Mouse (Mus musculus): ENCODE measurements around the gene Apoh.

The Apoh gene

GRCm38 (mm10) chr11:108333583-108334379 is 9.4 kb upstream of the Apoh start:
- DNase-seq = no peak

GRCm38 (mm10) chr11:108334658-108335057 is 8.5 kb upstream of the Apoh start:
- no peak for DNase-seq

- no peak for DNase-seq
Measured at GRCm38 (mm10) chr11:108335536-108335935, 7.6 kb upstream of the Apoh start.

DNA sequence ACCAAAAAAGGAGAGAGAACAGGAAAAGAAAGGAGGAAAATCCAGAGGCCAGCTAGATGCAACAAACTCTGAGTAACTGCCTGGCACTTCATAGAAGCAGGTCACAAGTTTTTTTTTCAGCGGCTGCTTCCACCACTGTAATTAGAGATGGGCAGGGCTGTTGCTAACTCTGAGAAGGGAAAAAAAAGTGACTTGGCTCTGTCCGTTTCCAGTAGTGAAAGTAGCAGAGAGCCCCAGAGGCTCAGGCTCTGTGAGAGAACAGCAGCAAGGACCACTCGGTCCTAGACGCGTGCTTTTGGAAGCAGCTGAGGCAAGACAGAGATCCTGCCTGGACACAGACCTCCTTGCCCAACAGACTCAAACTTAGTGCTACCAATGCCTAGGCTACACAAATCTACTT is 6.7 kb upstream of the Apoh start:
- no peak for DNase-seq

DNA sequence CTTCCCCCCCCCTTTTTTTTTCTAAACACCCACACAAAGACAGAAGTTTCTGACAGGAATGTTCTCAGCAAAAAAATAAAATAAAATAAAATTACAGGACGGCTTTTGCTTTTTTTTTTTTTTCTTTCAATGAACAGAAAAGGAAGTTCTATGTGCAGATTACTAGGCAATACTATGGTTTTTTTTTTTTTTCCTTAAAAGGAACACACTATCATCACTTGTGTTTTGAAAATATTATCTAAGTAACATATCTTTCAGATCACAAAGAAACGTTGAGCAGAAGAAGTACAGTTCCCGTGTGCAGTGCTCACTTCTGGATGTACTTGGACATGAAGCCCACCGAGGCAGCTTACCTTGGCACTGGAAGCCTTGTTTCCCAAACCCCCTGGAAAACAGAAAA is 2.9 kb upstream of the Apoh start:
- no peak for DNase-seq

DNA sequence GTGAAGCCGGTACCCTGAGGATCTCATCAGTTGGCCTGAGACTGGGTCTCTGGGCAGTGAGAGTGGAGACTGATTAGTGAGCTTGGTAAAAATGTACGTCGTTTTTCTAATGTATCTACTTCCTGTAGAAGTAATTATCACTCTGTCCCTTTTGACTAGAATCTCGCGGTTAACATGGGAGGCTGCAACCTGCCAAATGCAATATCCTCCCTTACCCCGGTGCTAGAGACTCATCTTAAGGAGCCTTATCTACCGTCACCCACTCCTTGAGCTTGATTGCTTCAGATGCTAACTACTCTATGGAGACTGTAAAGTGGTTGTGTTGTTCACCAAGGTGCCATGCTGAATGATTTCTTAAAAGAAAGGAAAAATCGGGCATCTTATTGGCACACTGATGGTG is 1.4 kb upstream of the Apoh start:
- no peak for DNase-seq

DNA sequence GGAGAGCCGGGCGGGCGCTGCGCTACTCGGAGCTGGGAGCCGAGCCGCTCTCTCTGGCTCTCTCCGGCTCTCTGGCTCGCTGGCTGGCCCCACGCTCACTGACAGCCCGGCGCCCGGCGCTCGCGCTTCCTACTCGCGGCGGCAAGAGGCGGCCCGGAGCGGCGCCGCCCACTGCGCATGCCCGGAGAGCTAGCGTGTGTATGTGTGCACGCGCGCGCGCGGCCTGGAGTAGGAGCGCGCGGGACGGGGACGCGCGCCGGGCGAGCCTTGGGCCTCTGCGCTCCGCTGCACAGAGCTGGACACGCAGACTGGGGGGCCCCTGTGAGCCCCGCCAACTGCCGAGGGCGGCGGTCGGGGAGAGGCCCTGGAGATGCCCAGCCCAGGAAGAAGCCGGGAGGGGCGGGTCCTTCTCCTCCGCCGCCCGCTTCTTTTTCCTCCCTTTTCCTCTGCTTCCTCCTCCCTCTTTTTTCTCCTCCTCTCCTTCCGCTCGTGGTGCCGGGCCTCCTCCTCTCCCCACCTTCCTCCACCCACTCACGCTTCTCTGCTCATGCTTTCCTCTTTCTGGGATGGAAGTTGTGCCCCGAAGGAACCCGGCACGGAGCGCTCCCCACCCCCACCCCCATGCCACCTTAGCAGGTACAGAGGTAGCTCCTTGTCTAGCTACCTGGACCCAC is 772 bp downstream of the Apoh start, which contains the start of gene Prkca:
Gene Prkca, minus strand, starts transcription at position 140 of the 674 bp plus-strand sequence.
- peak; percentile 84 to 86 for DNase-seq

DNA sequence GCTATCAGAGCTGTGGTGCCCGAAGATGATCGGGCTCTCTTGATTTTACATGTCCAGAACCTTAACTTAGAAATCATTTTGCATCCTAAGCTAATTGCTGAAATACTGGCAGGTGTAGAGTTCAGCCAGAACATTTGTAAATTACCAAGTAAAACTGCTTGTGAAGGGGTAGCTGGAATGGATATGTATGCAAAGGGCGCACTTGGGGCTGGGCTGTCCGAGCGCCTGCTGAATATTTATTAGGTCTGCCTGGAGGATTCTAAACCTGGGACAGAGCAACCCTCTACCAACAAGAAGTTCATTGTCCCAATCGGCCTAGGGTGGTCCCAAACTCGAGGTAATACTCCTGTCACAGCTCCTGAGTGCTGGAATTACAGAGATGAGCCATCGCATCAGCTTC is 1.6 kb downstream of the Apoh start:
- no peak for DNase-seq

- DNase-seq = no peak
Measured at GRCm38 (mm10) chr11:108345321-108345720, 2.2 kb downstream of the Apoh start.

GRCm38 (mm10) chr11:108350799-108351198 is 7.6 kb downstream of the Apoh start:
- no peak for DNase-seq

GRCm38 (mm10) chr11:108352842-108353388 is 9.8 kb downstream of the Apoh start:
- DNase-seq = no peak

DNA sequence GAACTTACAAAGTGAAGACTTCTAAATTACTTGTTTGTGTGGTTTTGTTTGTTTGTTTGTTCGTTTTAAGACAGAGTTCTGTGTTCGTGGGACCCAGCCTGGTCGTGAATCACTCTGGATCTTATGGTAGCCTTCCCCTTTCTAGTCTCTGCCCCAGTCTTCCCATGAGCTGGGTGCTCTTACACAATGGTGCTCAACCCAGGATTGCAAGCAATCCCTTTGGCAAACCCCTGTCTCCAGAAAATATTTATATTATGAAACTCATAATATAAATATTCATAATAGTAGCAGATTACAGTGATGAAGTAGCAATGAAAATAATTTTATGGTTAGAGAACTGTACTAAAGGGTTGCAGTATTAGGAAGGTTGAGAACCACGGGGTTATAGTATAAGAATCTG is 12.9 kb downstream of the Apoh start:
- no peak for DNase-seq

- no peak for DNase-seq
Measured at GRCm38 (mm10) chr11:108358911-108359310, 15.8 kb downstream of the Apoh start.

DNA sequence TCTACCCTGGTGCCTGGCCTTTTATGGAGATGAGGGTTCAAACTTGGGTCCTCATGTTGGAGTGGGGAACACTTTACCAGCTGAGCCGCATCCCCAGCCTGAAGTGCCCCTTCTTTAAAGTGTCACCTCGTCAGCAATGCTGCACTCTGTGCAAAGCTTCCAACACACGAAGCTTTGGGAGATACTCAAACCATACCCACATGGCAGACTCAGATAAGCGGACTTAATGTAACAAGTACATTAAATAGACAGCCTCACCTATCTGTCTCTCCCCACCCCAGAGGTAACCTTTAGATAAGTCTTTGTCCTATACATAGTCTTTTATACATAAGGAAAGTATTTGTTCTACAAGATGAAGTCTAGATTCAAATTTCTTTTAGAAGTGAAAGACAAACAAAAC is 17.8 kb downstream of the Apoh start:
- DNase-seq = no peak

GRCm38 (mm10) chr11:108362965-108363364 is 19.8 kb downstream of the Apoh start:
- no peak for DNase-seq

DNA sequence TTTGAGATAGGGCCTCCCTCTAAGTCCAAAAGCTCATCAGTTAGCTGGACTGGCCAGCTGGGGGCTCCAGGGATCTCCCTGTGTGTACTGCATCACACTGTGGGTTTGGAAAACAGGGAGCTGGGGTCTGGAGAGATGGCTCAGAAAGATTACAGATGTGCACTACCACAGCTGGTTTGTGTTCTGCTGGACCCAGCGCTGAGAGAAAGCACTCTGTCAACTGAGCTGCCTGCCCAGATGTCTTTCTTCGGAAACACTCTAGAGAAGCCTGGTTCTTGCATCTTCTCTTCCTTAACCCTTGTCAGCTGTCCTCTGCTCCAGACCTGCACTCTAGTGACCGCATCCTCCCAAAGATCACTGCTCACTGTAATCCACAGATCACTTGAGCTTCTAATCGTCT is 20.8 kb downstream of the Apoh start:
- DNase-seq = no peak

DNA sequence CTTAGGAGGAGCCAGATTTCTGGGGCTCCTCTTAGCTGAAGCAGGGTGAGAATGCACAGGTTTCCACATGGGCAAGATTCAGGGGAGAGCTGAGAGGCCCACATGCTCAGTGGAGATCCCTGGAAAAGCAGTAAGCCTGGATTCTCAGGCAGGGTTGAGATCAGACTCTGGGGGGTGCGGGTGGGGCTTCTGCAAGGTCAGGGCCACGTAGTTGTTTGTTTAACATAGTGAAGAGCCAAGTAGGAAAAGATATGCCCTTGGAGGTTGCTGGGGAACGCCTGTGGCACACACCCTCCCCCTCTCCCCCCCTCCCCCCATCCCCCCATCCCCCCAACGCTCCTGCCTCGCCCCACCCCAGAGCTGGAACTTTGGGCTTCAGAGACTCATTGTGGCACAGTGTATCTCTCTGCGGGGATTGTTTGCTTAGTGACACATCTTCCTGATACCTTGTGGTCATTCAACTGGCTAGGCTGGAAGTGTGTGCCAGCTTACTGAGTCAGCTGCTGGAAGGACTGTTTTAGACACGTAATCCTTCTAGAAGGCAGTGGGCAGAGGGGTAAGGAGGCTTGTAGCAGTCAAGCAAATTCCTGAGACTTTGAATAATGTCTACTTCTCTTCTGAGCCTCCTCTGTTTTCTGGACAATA is 21.9 kb downstream of the Apoh start:
- DNase-seq = no peak

GRCm38 (mm10) chr11:108365600-108365999 is 22.4 kb downstream of the Apoh start:
- no peak for DNase-seq

GRCm38 (mm10) chr11:108367046-108367445 is 23.9 kb downstream of the Apoh start:
- DNase-seq = no peak

- no peak for DNase-seq
Measured at GRCm38 (mm10) chr11:108376815-108377214, 33.7 kb downstream of the Apoh start.

DNA sequence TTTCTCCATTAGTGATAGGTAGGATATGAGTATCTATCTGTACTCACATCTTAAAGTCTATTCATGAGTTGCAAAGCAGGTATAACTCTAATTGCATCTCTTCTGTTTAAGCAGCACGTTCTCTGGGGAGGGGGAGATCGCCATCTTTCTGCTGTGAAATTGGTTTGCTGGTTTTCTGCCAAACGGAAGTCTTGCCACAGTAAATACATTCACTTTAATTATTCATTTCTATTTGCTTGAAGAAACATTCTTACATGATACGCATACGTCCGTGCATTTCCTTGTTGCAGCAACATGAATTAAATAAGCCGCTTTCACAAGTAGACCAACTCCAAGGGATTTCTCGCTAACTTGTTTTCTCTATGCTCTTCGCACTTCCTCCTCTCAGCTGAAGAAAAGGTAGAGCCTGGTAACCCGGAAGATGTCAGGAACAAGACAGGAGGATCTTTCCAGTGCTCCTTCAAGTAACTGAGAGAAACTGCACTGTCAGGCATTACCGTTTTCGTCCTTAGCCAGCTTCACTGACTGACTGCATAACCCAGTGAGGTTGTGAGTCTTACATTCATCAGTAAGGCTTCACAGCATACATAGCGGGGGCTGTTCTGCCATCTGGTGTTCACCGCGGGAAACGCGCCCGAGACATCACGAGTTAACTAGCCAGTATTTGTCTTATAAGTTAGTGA is 34.7 kb downstream of the Apoh start:
- DNase-seq = peak; percentile 48 to 49

DNA sequence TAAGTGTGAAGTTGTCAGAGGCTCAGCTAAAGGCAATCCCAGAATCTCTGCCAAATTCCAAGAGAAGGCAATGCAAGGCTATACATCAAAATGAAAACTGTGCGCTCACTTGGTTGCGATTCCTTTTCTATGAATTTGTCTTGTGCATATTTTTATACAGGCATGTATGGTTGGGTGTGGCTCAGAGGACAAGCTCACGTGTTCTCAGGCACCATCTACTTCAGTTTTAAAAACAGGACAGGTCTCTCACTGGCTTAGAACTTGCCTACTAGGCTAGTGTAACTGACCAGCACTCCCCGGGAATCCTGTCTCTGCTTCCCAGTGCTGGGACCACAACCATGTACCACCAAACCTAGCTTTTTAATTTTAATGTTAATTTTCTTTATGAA is 35.2 kb downstream of the Apoh start:
- no peak for DNase-seq

DNA sequence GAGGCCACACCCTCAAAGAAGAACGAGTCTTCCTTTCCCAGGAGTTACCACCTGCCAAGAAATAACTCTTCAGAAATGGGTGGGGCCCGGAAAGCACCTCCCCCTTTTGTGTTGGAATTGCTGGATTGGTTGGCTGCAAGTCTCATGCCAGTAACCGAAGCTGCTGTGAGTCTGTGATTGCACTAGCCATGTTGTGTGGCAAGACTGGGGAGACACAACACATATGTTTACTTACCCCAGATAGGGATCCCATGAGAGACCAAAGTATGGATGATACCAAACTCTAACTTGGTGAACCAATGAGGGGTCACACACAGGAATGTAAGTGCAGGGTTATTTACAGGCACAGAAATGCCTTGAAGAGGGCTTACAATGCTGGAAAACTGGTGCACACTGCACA is 39.5 kb downstream of the Apoh start:
- DNase-seq = no peak

Data from thymus, adult 18-20 months (tissue).